Mouse (Mus musculus) limb, embryonic 12.5 days (tissue): ENCODE measurements around the gene Top1. TPM values are rescaled to one million over a fixed set of nuclear protein-coding genes. Genes with fewer than 3 reads are reported as not detected.

ENCODE experiments used
- ATAC-seq: fragments of 200-750 bp; cut with Nextera tagmentation; 2 replicates; pipeline ENCODE4 v1.8.0; 2017; ENCODE audit warnings: low read depth, moderate TSS enrichment; ENCODE audit not compliant: insufficient number of reproducible peaks, insufficient read depth, low FRiP score, low TSS enrichment
- H3K27ac ChIP-seq: fragments of 300-500 bp; sonication (generic); 2 replicates; pipeline ENCODE4 v1.5.1; 2016; ENCODE audit warnings: mild to moderate bottlenecking, moderate library complexity
- H3K27me3 ChIP-seq: fragments of 300-500 bp; sonication (generic); 2 replicates; pipeline ENCODE4 v1.6.1; 2016; ENCODE audit warnings: mild to moderate bottlenecking, moderate library complexity
- H3K36me3 ChIP-seq: fragments of 300-500 bp; sonication (generic); 2 replicates; pipeline ENCODE4 v1.6.1; 2016; ENCODE audit warnings: mild to moderate bottlenecking, moderate library complexity
- H3K4me1 ChIP-seq: fragments of 300-500 bp; sonication (generic); replicated peaks from 2 replicates; pipeline ENCODE4 v1.6.1; 2016
- H3K4me2 ChIP-seq: fragments of 300-500 bp; sonication (generic); 2 replicates; pipeline ENCODE4 v1.6.1; 2016; ENCODE audit warnings: mild to moderate bottlenecking, moderate library complexity
- H3K4me3 ChIP-seq: fragments of 300-500 bp; sonication (generic); replicated peaks from 2 replicates; pipeline ENCODE4 v1.5.1; 2016; ENCODE audit warnings: mild to moderate bottlenecking
- H3K9ac ChIP-seq: fragments of 300-500 bp; sonication (generic); replicated peaks from 2 replicates; pipeline ENCODE4 v1.6.1; 2016; ENCODE audit warnings: mild to moderate bottlenecking, moderate library complexity
- H3K9me3 ChIP-seq: fragments of 300-500 bp; sonication (generic); 2 replicates; pipeline ENCODE4 v1.6.1; 2016; ENCODE audit warnings: mild to moderate bottlenecking, moderate library complexity
- WGBS: fragments of 180-500 bp; shearing (Covaris S2); methylation state at CpG from one replicate; pipeline ENCODE4 v1.1.7; 2016; 5-methylcytosine and 5-hydroxymethylcytosine counted together
- microRNA-seq: library from miRNA; unstranded; fragments of <30 nt; microRNA quantifications from one replicate; pipeline ENCODE4, GENCODE M21; 2017
- polyA plus RNA-seq: library from polyadenylated mRNA; unstranded; fragments of >200 nt; fragmentation: Nextera tagmentation; extraction: Ambion mirVana; gene quantifications from 2 replicates; pipeline ENCODE4 v1.2.1, GENCODE M21; 2016

Gene Top1
- polyA plus RNA-seq, 1 experiment from 2014 or later, result 117 TPM

- H3K27ac ChIP-seq, result no peak overlapping the region
- H3K9ac ChIP-seq, result no peak overlapping the region
- no peaks in the 10 kb centered on the region for H3K4me1 ChIP-seq
- no peak for ATAC-seq
- H3K36me3 ChIP-seq, result peaks cover 70% of the 10 kb centered on the region
- no peaks in the 10 kb centered on the region for H3K27me3 ChIP-seq
- no peaks in the 10 kb centered on the region for H3K9me3 ChIP-seq
- no peak overlapping the region for H3K4me3 ChIP-seq
- WGBS, result 90% methylated on average over 2 of the region's 2 CpGs
- H3K4me2 ChIP-seq, result no peak overlapping the region
Measured at GRCm38 (mm10) chr2:160767201-160767600, 121.5 kb downstream of the Top1 start.

- H3K9me3 ChIP-seq, result no peaks in the 10 kb centered on the region
- H3K4me2 ChIP-seq, result no peak overlapping the region
- 89% methylated on average over 4 of the region's 4 CpGs for WGBS
- no peak for ATAC-seq
- no peak overlapping the region for H3K4me3 ChIP-seq
- no peaks in the 10 kb centered on the region for H3K4me1 ChIP-seq
- H3K27me3 ChIP-seq, result no peaks in the 10 kb centered on the region
- H3K27ac ChIP-seq, result no peak overlapping the region
- H3K9ac ChIP-seq, result no peak overlapping the region
- peaks cover 60% of the 10 kb centered on the region for H3K36me3 ChIP-seq
Measured at GRCm38 (mm10) chr2:160768097-160768695, 122.5 kb downstream of the Top1 start.

GRCm38 (mm10) chr2:160768997-160769396 is 123.3 kb downstream of the Top1 start:
- Histone ChIP-seq H3K36me3 (peaks cover 52% of the 10 kb centered on the region), H3K4me1 (no peaks in the 10 kb centered on the region), H3K4me2 (no peak overlapping the region), H3K9me3 (no peaks in the 10 kb centered on the region), H3K4me3 (no peak overlapping the region), H3K27ac (no peak overlapping the region), H3K9ac (no peak overlapping the region), H3K27me3 (no peaks in the 10 kb centered on the region)
- WGBS, result 95% methylated on average over 2 of the region's 2 CpGs
- ATAC-seq, result no peak

GRCm38 (mm10) chr2:160770409-160770808 is 124.7 kb downstream of the Top1 start:
- Histone ChIP-seq H3K4me3 (no peak overlapping the region), H3K4me2 (no peak overlapping the region), H3K9ac (no peak overlapping the region), H3K27ac (no peak overlapping the region), H3K9me3 (no peaks in the 10 kb centered on the region), H3K27me3 (no peaks in the 10 kb centered on the region), H3K4me1 (no peaks in the 10 kb centered on the region), H3K36me3 (peaks cover 38% of the 10 kb centered on the region)
- ATAC-seq, result no peak

- no peak overlapping the region for H3K9ac ChIP-seq
- H3K27ac ChIP-seq, result no peak overlapping the region
- H3K4me3 ChIP-seq, result no peak overlapping the region
- no peaks in the 10 kb centered on the region for H3K9me3 ChIP-seq
- H3K36me3 ChIP-seq, result peaks cover 34% of the 10 kb centered on the region
- 86% methylated on average over 1 of the region's 1 CpGs for whole genome bisulfite sequencing
- no peaks in the 10 kb centered on the region for H3K4me1 ChIP-seq
- no peaks in the 10 kb centered on the region for H3K27me3 ChIP-seq
- ATAC-seq, result no peak
- no peak overlapping the region for H3K4me2 ChIP-seq
Measured at GRCm38 (mm10) chr2:160770871-160771270, 125.2 kb downstream of the Top1 start.

GRCm38 (mm10) chr2:160771325-160772276 is 125.9 kb downstream of the Top1 start:
- 88% methylated on average over 8 of the region's 8 CpGs for WGBS
- ATAC-seq, result 0 out of 2 replicates have a peak, but pooled peaks have one; percentile 15

More at GRCm38 (mm10) chr2:160771325-160772276, 125.9 kb downstream of the Top1 start:
- H3K9ac ChIP-seq, result no peak overlapping the region
- no peaks in the 10 kb centered on the region for H3K27me3 ChIP-seq
- H3K4me2 ChIP-seq, result no peak overlapping the region
- no peak overlapping the region for H3K27ac ChIP-seq
- no peak overlapping the region for H3K4me3 ChIP-seq
- H3K36me3 ChIP-seq, result peaks cover 27% of the 10 kb centered on the region
- no peaks in the 10 kb centered on the region for H3K9me3 ChIP-seq
- no peaks in the 10 kb centered on the region for H3K4me1 ChIP-seq

Small RNA genes lying within 50 kb of the gene (microRNA-seq; reads per million reads assigned to microRNA genes)
- not detected for gene Gm23968

Other genes starting within 250 kb of the Top1 start
- 106 and 111 TPM in 2 replicates for gene Plcg1, start 85.4 kb downstream of the Top1 start, polyA plus RNA-seq
- gene Zhx3, start 227.1 kb downstream of the Top1 start, polyA plus RNA-seq, result 10.4 and 11.6 TPM in 2 replicates
- 2.6 and 2.9 TPM in 2 replicates for gene Lpin3, start 234.8 kb downstream of the Top1 start, polyA plus RNA-seq